Mouse (Mus musculus) ovary, postnatal 36 days (tissue): ENCODE data around the gene Fam78b.

Experiments used
- DNase-seq: peaks from one replicate; pipeline ENCODE4 v3.0.0; 2022; ENCODE audit warnings: low spot score, mixed read lengths

Gene Fam78b

DNA sequence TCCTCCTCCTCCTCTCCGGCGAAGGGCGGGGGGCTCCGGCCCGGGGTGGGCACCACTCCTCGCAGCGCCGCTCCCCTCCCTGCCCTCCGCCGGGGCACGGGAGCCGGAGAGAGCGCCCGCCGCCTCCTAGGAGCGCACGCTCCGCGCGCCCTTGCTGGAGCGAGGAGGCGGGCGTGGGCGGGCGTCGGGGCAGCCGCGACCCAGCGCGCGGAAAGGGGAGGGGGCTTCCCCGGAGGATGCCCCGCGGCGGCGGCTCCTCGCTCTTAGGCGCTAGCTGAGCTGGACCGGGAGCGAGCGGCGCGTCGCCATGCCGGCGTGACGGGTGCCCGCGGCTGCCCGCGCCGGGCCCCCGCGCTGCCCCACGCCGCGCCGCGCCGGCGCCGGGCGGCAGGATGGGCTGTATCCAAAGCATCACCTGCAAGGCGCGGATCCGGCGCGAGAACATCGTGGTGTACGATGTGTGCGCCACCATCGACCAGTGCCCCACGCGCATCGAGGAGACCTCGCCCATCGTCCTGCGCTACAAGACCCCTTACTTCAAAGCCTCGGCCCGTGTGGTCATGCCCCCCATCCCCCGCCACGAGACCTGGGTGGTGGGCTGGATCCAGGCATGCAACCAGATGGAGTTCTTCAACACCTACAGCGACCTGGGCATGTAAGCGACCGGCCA, at the start of gene Fam78b:
Gene Fam78b, plus strand, starts transcription at position 244 of the 670 bp plus-strand sequence.
- no peak for DNase-seq

DNA sequence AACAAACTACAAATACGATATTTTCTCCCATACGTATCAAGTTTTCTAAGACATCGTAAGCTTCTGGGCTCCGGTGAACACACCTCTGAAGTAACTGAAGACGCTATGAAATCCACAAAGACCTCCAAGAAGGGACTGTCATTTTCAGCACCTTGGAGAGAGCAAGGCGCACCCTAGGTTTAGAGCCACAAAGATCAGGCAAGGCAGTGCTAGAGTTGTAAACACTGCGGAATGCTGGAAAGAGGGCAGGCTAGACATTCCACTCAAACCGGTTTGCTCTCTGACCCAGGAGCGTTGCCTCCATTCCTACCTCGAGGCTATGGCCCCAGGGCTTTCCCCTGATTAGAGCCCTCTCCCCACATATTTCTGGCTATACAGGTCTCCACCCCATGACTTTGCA, 36.7 kb upstream of the Fam78b start:
- peak; percentile 14 for DNase-seq

DNA sequence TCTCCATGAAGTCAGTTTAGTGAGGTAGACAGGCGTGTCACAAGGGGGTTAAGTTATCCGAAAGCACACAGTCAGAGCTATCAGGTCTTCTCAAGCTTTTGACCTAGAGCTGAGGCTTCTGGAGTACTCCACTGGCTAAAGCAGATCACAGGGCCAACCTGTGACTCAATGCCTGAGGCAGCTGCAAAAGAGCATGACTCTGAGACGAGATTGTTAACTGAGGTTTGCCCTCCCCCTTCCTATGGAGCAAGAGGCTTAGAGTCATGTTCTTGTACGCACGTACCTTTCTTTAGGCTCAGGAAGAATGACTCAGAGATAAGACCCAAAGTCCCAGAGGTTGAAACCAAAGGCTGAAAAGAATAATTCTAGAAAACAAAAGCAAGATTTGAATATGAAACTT, 32.9 kb upstream of the Fam78b start:
- DNase-seq = no peak

DNA sequence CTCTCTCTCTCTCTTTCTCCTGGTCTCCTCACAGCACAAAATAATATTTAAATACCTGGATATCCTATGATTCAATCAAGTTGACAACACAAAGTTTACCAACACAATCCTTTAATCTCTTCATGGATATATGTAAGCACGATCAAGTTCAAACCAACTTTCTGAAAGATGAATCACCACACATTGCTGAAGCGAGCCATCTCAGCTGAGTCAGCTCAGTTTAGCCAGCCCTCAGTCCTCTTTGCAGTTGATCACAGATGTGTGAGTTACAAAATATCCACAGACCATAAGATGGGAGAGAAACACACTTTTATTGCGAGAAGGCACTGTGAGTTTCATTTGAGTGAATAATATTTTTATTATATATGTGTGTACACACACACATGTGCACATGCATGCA, 27.5 kb upstream of the Fam78b start:
- DNase-seq = no peak

DNA sequence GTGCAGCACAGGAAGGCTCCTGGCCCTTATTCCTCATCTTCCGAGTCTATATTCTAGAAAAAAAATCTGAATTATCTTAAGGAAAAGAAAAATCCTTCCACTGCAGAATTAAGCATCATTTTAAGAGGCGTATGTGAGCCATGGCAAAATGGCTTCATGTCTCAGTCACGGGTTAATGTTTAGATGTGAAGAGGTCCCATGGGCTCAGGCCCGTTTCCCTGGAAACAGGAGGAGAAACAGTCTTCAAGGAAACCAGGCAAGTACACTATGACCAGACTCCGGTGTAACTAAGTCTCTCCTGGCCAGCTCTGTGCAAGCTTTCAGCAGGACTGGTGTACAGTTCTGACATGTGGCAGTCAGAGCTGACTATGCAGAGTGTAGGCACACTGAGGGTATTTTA, 22.6 kb upstream of the Fam78b start:
- no peak for DNase-seq

DNA sequence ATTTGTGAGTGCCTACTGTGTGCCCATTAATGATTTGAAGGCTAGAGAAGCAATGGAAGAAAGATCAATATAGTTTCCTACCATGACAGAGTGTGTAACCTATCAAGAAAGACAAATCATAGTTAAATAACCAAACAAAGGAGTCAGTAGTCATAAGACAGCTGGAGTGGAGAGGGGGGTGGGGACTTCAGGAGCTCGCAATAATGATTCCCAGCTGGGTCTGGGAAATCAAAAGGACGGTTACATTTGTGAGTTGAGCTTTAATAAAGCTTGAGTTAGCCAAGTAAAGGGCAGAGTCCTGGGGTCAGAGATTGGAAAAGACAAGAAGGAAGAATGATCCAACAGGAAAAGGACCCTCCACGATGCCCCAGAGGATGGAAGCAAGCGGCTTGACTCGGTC, 7.0 kb upstream of the Fam78b start:
- DNase-seq = no peak

DNA sequence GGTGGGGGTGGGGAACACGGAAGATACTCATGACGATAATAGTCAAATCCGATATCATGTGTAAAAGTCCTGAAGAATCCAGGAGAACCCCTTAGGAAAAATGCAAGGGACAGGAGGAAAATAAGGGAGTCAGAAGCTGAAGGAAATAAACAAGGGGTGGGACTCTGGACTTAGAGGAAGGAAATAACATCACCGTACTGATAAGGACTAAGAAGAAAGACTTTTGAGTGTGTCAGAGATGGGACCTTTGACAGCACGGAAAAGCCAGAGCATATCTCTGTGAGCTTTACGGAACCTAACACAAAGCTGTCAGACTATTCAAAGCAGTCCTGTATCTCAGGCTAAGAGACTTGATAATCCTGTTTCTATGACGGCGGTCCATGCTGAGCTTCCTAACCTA, 5.0 kb upstream of the Fam78b start:
- no peak for DNase-seq

DNA sequence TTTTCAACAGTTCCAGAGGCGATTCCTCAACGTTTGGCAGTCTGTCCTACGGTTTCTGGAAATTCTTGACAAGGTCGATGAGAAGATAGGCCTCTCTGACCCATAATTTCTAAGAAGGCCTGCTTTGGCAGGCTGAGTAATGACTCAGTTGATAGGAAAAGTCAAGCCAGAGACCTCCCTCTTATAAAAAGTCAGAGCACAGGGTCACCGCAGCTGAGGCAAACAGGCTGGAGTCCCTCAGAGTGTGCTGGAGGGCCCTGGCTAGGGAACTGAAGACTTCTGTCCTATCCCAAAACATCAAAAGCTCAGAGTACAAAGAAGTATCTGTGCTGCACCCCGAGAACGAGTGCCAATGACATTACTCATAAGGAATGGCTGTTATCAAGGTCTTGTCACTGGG, 4.4 kb upstream of the Fam78b start:
- DNase-seq = no peak

DNA sequence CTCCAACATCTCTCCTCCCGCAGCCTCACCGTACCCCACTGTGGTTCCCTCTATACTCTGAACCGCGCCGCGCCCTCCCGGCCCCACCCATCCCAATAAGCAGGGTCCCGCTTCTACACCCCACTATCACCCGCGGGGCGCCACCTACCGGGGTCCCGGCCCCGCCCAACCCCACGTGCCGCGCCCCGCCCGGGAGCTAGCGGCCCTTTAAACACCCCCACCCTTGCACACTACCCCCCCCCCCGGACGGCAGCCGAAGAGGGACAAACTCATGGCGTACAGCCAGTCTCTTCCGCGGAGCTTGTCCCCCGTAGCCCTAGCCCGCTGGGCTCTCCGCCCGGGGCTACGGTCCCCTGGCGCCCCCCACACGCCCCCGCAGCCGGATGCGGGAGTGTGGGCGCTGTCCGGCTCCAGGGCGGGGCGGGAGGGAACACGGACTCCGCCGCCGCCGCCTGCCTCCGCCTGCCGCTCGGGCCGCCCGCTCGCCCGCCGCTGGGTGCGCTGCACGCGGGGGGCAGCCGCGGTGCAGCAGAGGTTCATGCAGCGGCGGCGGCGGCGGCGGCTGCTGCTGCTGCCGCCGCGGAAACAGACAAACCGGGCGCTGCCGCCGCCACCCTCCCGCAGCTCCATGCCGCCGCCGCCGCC, 566 bp upstream of the Fam78b start:
- DNase-seq = peak; percentile 77

DNA sequence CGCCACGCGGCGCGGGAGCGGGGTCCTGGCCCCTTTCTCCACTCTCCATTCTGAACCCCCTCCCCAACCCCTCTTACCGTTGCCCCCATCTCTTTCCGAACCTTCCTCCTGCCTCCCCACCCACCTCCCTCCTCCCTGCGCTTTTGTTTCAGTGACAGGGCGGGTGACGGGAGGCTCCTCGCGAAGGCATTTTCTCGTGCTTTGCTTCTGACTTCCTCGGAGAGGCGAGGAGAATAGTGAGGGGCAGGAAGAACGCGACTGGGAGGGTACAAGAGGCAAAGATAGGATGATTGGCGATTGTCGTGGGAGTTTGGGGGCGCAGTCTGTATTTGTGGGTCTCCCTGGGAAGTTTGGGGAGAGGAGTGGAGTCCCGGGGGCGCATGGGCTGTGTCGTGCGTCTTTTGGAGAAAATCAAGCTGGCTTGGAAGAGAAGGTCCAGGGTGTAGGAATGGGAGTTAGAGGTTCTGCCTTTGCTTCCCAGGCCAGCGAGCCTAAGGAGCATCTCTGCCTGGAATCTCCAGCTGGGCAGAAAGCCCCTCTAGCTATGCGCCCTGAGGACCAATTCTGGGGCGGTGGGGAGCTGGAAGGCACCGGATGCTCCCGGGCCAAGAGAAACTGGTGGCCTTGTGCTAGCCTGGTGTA, 748 bp downstream of the Fam78b start:
- DNase-seq = no peak

DNA sequence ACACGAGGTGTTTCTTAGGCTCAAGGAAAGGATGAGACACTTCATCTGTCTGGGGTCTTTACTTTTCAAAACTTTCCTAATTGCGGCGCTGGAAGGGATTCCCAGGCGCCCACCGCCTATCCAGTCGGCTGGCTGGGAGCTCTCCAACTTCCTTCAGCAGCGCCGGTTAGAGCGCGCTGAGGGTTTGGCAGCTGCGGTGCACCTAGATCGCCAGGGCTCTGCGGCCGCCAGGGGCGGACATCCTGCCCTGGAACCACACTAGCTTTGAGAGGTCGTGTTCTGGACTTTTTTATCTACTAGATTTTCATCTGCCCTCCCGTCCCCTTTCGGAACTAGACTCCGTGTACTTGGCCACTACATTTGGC, 1.3 kb downstream of the Fam78b start:
- peak; percentile 51 for DNase-seq

DNA sequence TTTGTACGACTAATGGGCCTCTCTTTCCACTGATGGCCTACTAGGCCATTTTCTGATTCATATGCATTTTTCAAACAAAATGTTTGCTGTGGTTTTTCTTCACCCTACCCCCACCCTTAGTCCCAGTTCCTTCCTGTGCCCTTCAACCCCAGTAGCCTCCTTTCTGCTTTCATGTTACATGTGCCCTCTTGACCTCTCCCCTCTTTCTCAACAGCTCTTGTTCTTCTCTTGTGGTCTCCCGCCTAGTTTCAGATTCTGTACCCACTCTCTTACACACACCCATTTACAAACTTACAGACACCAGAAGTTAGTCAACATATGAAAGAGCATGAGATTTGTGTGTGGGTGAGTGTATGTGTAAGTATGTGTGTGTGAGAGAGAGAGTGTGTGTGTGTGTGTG, 3.4 kb downstream of the Fam78b start:
- no peak for DNase-seq

DNA sequence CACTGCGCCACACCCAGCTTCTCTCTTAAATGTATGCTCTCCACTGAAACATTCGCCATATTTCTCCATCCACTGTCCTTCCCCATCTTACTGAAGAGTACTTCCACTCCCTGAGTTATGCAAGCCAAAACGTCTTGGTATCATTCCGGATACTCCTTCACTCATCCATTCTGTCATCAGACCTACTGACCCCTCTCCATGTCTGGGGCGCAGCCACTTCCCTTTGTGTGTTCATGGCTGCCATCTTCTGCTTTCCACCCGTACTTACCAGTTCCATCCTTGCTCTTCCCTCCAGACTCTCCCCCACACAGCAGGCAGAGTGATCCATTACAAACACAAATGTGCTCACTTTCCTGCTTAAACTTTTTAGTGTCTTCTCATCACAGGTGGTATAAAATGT, 6.1 kb downstream of the Fam78b start:
- DNase-seq = no peak

DNA sequence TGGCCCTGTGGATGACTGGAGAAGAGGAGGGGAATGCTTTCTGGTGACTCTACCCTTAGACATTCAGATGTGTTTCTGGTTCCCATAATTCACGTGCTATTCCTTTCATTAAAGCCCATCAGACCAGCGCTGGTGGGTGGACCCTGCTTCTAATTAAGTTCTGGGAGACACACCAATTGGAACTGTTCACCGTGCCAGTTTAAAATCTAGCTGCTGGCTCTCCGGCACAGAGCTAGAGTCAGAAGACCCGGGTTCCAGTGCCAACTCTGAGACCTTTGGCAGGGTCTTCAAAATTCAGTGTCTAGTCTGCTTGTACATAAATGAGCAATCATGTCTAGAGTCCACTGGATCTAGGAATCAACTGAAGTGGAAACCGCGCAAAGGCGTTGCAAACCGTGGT, 9.0 kb downstream of the Fam78b start:
- no peak for DNase-seq

DNA sequence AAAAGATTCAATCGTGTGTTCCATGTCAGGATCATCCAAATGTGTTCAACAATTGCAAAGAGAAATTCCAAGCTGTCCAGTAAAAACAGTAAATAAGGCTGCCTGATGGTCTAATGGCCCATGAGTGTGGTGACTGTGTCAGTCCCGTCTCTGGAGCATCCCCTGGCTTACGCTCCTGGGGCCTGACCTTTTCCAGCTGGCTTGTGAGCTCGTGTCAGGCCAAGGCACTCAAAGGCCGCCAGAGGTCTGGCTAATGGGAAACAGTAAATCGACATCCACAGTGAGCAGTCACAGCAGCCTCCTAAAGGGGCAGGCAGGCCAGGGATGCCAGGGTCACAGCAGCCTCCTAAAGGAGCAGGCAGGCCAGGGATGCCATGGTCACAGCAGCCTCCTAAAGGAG, 10.1 kb downstream of the Fam78b start:
- DNase-seq = no peak

DNA sequence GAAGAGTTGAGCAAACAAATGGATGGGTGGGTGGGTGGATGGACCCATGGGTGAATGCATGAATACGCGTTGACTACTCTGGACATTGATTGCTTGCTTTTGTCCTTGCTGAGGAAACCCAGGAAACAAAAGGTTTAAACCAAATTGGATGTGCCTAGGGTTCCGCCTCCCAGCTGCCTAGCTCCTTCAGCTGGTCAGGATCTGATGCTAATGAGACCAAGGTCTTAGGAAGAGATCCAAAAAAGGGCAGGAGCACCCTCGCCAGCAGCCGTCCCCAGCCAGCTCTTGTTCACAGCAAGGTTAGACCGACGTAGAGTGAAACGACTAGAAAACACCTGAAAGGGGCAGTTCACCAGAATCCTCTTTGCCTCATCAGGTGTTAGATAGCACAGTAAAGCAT, 11.4 kb downstream of the Fam78b start:
- DNase-seq = no peak

DNA sequence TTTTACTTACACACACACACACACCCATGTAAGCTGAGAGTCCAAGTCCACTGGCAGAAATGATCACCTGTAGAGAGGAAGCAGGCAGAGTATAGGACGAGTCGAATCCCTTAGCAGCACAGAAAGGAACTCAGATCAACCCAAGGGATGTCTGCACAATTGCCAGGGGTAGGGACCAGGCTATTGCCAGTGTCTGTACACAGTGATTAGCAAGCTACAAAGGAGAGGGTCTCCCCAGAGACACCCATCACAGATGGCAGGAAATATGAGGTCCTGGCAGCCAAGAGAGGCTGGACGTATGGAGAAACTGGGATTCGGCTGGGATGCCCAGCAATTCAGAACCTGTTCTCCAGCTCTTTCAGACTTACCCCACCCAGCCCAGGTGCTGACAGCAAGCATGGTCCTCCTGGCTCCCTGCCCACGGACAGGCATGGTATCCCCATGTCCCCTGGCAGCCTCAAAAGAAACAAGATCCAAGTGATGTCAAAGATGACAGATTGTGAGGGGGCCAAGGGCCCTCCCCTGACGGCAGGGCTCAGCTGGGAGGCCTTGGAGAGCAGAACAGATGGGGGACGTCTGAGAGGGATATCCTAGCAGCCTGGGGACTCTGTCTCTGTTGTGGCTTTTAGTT, 12.1 kb downstream of the Fam78b start:
- DNase-seq = no peak

DNA sequence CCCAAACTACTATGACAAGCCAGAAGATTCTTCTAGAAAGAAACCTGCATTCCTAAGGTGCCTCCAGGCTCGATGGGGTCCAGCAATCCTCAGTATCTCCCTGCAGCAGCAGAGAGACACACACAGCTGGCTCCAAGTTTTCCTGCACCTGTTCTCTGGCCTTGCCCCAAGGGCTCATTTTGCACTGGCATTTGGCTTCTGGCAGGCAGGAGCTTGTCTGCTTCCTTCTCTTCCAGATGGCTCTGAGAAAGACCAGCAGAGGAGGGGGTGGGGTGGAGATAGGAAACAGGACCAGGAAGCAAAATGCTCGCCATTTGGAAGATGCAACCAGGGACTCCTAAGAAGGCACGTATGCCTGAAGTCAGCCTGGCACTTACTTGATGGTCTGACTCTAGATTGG, 15.1 kb downstream of the Fam78b start:
- no peak for DNase-seq

DNA sequence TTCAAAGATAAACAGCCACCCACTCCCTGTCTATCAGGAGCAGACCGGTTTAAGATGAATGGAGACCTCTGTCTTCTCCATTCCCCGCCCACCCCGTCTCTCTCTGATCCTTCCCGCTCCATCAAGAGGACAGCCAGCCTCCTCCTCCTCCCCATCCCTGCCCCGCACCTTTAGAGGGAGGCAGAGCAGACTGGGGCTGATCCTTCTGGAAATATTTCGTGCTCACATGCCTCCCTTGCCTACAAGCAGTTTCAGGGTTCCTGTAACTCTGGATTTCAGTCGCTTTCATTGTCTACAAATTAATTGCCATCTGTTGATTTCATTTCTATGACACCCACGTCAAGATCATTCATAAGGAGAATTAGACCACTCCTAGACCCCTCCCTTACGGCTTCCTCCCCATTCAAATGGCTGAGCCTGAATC, 20.8 kb downstream of the Fam78b start:
- DNase-seq = no peak

DNA sequence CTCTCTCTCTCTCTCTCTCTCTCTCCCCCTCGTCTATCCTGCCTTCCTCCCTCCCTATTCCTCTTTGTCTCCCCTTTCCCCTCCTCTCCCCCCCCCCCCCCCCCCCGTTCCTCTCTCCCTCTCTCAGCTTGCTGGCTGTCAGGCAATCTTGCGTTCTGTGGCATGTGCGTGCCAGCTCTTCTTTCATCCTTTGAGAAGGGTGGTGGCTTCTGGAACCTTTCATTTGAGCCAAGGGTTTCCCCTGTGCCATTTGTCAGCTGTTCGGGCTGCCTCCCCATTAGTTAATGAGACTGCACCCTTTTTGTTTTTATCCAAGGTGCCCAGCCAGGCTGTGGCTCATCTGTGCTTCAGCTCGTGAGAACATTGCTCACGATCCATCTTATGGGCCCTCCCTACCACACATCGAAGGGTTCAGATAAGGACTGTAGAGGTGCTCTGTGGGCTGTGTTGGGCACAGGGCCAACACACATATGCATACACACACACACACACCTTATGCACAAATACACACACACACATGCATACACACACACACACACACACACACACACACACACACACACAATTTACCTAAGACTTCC, 21.4 kb downstream of the Fam78b start:
- DNase-seq = no peak

DNA sequence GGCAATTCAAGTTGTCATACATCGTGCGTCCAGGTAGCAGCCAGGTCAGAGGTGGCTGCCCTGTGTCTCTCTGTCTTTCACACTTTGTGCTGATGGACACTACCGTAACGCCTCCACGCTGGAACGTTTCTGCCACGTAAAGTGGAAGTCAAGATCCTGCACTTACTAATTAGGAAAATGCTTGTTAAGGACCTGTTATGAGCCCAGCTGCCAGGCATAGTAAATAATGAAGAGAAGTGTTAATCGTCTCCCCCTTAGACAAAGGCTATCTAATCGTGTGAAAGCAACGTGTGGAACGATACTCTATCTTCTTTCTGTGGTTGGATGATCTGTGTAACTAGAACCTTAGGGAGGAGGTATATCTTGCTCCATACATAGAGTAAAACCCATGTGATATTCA, 22.6 kb downstream of the Fam78b start:
- DNase-seq = no peak

DNA sequence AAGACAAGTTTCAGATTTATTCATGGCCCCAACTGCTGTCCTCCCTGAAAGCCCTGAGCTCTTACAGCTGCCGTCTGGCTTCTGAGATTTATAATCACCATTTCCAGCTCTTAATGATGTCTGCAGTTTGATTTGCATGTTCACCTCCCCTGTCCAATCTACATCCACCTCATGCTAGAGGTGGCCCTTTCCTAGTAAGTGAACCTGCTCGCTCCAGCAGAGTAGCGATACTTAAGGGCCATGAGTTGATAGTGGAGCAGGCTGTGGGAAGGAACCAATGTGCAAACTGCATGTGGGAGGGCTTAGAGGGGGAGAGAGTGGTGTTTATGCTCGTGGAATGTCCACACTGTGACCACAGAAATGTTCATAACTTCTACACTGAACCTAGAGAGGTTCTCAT, 23.7 kb downstream of the Fam78b start:
- no peak for DNase-seq
